Mouse (Mus musculus) granulocyte monocyte progenitor cell, adult 5-6 weeks (primary cell): Measurements from ENCODE around the gene Siglecg. TPM values are rescaled to one million over a fixed set of nuclear protein-coding genes. Genes with fewer than 3 reads are reported as not detected.
"Not testable (repeated sequence)": the region's sequence is repeated elsewhere in the genome, so short reads cannot be mapped to it uniquely, and the experiment has no call there.

Experiments
- ATAC-seq: replicated peaks from 2 replicates; pipeline ENCODE4 v1.8.0; 2016; ENCODE audit warnings: mild to moderate bottlenecking, moderate TSS enrichment, inconsistent platforms; ENCODE audit not compliant: poor library complexity, severe bottlenecking
- total RNA-seq, 2 experiments: library from RNA; stranded (forward) in 1 of 2; stranded (reverse) in 1 of 2; fragments of 200-712, 200-1000 nt in 1 of 2; fragments of >200 nt in 1 of 2; fragmentation: Nextera tagmentation in 1 of 2; gene quantifications; 2 replicates each; pipeline ENCODE4 v1.2.3; 2014 to 2017

The Siglecg gene
- total RNA-seq (2014; fragmentation: Nextera tagmentation), result 11.9 and 27.5 TPM in 2 replicates
- 11.8 and 12.6 TPM in 2 replicates for total RNA-seq (2017)

GRCm38 (mm10) chr7:43408131-43408553 is at the start of gene Siglecg:
Gene Siglecg (plus strand): TSS chr7:43408204.
- peak; percentile 80 for ATAC-seq

GRCm38 (mm10) chr7:43358556-43358955 is 49.4 kb upstream of the Siglecg start:
- no peak for ATAC-seq

- peak; percentile 98 for ATAC-seq
These were observed 46.6 kb upstream of the Siglecg start for GRCm38 (mm10) chr7:43361442-43361841.

GRCm38 (mm10) chr7:43362021-43362420 is 46.0 kb upstream of the Siglecg start:
- no peak for ATAC-seq

- ATAC-seq, result peak; percentile 97
These were observed 29.8 kb upstream of the Siglecg start for GRCm38 (mm10) chr7:43378226-43378625.

- peak; percentile 83 for ATAC-seq
These were observed 15.5 kb upstream of the Siglecg start for GRCm38 (mm10) chr7:43392349-43393121.

GRCm38 (mm10) chr7:43399501-43399900 is 8.5 kb upstream of the Siglecg start:
- ATAC-seq, result no peak

GRCm38 (mm10) chr7:43402718-43403117 is 5.3 kb upstream of the Siglecg start:
- no peak for ATAC-seq

GRCm38 (mm10) chr7:43407573-43407972 is 431 bp upstream of the Siglecg start:
- 0 out of 2 replicates have a peak, but pooled peaks have one; percentile 10 for ATAC-seq

- no peak for ATAC-seq
These were observed 1.1 kb downstream of the Siglecg start for GRCm38 (mm10) chr7:43409084-43409483.

- not testable (repeated sequence) for ATAC-seq
These were observed 3.7 kb downstream of the Siglecg start for GRCm38 (mm10) chr7:43411724-43412123.

GRCm38 (mm10) chr7:43417298-43417697 is 9.3 kb downstream of the Siglecg start:
- no peak for ATAC-seq

GRCm38 (mm10) chr7:43422995-43423617 is 15.1 kb downstream of the Siglecg start:
- peak; percentile 93 for ATAC-seq

- ATAC-seq, result no peak
These were observed 16.1 kb downstream of the Siglecg start for GRCm38 (mm10) chr7:43423991-43424625.

- ATAC-seq, result no peak
These were observed 19.4 kb downstream of the Siglecg start, which contains the start of gene Lim2 for GRCm38 (mm10) chr7:43427406-43427805. Gene Lim2 (plus strand): TSS chr7:43427670.

- no peak for ATAC-seq
These were observed 21.5 kb downstream of the Siglecg start for GRCm38 (mm10) chr7:43429500-43429899.

GRCm38 (mm10) chr7:43432891-43433290 is 24.9 kb downstream of the Siglecg start:
- ATAC-seq, result no peak

GRCm38 (mm10) chr7:43434676-43435075 is 26.7 kb downstream of the Siglecg start:
- no peak for ATAC-seq

- ATAC-seq, result peak; percentile 57
These were observed 28.6 kb downstream of the Siglecg start, which contains the start of gene Nkg7 for GRCm38 (mm10) chr7:43436341-43437255. Gene Nkg7 (plus strand): TSS chr7:43437073.

- ATAC-seq, result no peak
These were observed 30.6 kb downstream of the Siglecg start for GRCm38 (mm10) chr7:43438611-43439010.
